Mouse (Mus musculus): ENCODE data around the gene Tapbpl. TPM values are rescaled to one million over a fixed set of nuclear protein-coding genes. Genes with fewer than 3 reads are reported as not detected.

The Tapbpl gene
- polyA plus RNA-seq, 1 experiment, result 6.2 TPM

- Histone ChIP-seq H3K4me3 (replicated peaks; ENCODE audit: control insufficient read depth, low read depth, low read length) (no peak overlapping the region), H3K27ac (ENCODE audit: control insufficient read depth, insufficient read depth, low read depth, low read length, poor library complexity) (no peak overlapping the region), H3K4me1 (ENCODE audit: control insufficient read depth, insufficient read depth, low read length) (peaks cover 5% of the 10 kb centered on the region)
- 42% methylated on average over 5 of the region's 5 CpGs for WGBS
- TF ChIP-seq POLR2A (IDR thresholded peaks at IDR 0.05; ENCODE audit: borderline replicate concordance, control insufficient read depth, low read depth, low read length) (no peak), CTCF (IDR thresholded peaks at IDR 0.05; ENCODE audit: control insufficient read depth, insufficient read depth, low read length) (no peak)
Measured at GRCm38 (mm10) chr6:125234520-125234828, 2.8 kb upstream of the Tapbpl start.

- peaks cover 5% of the 10 kb centered on the region for H3K4me1 ChIP-seq (ENCODE audit: control insufficient read depth, insufficient read depth, low read length)
- TF ChIP-seq POLR2A (IDR thresholded peaks at IDR 0.05; ENCODE audit: borderline replicate concordance, control insufficient read depth, low read depth, low read length) (no peak), CTCF (IDR thresholded peaks at IDR 0.05; ENCODE audit: control insufficient read depth, insufficient read depth, low read length) (no peak)
- no peak overlapping the region for H3K27ac ChIP-seq (ENCODE audit: control insufficient read depth, insufficient read depth, low read depth, low read length, poor library complexity)
Measured at GRCm38 (mm10) chr6:125233816-125234519, 2.3 kb upstream of the Tapbpl start.

GRCm38 (mm10) chr6:125232516-125232915 is 856 bp upstream of the Tapbpl start:
- no peak overlapping the region for H3K27ac ChIP-seq (ENCODE audit: control insufficient read depth, insufficient read depth, low read depth, low read length, poor library complexity)
- H3K4me3 ChIP-seq (replicated peaks; ENCODE audit: control insufficient read depth, low read depth, low read length), result no peak overlapping the region
- 31% methylated on average over 6 of the region's 6 CpGs for WGBS
- H3K4me1 ChIP-seq (ENCODE audit: control insufficient read depth, insufficient read depth, low read length), result peaks cover 3% of the 10 kb centered on the region
- no peak for TF ChIP-seq POLR2A (IDR thresholded peaks at IDR 0.05; ENCODE audit: borderline replicate concordance, control insufficient read depth, low read depth, low read length)
- no peak for TF ChIP-seq CTCF (IDR thresholded peaks at IDR 0.05; ENCODE audit: control insufficient read depth, insufficient read depth, low read length)

More at GRCm38 (mm10) chr6:125233816-125234519, 2.3 kb upstream of the Tapbpl start:
- H3K4me3 ChIP-seq (replicated peaks; ENCODE audit: control insufficient read depth, low read depth, low read length), result no peak overlapping the region
- WGBS, result 44% methylated on average over 7 of the region's 7 CpGs

GRCm38 (mm10) chr6:125232045-125232437 is 381 bp upstream of the Tapbpl start:
- Histone ChIP-seq H3K27ac (ENCODE audit: control insufficient read depth, insufficient read depth, low read depth, low read length, poor library complexity) (peak overlapping the region; percentile 94), H3K4me3 (replicated peaks; ENCODE audit: control insufficient read depth, low read depth, low read length) (peak overlapping the region; percentile 85), H3K4me1 (ENCODE audit: control insufficient read depth, insufficient read depth, low read length) (peaks cover 2% of the 10 kb centered on the region)
- WGBS, result 22% methylated on average over 4 of the region's 4 CpGs
- TF ChIP-seq POLR2A (IDR thresholded peaks at IDR 0.05; ENCODE audit: borderline replicate concordance, control insufficient read depth, low read depth, low read length) (no peak), CTCF (IDR thresholded peaks at IDR 0.05; ENCODE audit: control insufficient read depth, insufficient read depth, low read length) (no peak)

GRCm38 (mm10) chr6:125230571-125230970 is 1.1 kb downstream of the Tapbpl start:
- Histone ChIP-seq H3K4me1 (ENCODE audit: control insufficient read depth, insufficient read depth, low read length) (peaks cover 2% of the 10 kb centered on the region), H3K27ac (ENCODE audit: control insufficient read depth, insufficient read depth, low read depth, low read length, poor library complexity) (0 out of 2 replicates have a peak overlapping the region, but pooled peaks have one; percentile 15), H3K4me3 (replicated peaks; ENCODE audit: control insufficient read depth, low read depth, low read length) (no peak overlapping the region)
- TF ChIP-seq CTCF (IDR thresholded peaks at IDR 0.05; ENCODE audit: control insufficient read depth, insufficient read depth, low read length), result no peak
- TF ChIP-seq POLR2A (IDR thresholded peaks at IDR 0.05; ENCODE audit: borderline replicate concordance, control insufficient read depth, low read depth, low read length), result no peak
- 67% methylated on average over 9 of the region's 9 CpGs for WGBS

GRCm38 (mm10) chr6:125225518-125226115 is 6.0 kb downstream of the Tapbpl start:
- TF ChIP-seq POLR2A (IDR thresholded peaks at IDR 0.05; ENCODE audit: borderline replicate concordance, control insufficient read depth, low read depth, low read length) (no peak), CTCF (IDR thresholded peaks at IDR 0.05; ENCODE audit: control insufficient read depth, insufficient read depth, low read length) (peak; percentile 62)
- peaks cover 4% of the 10 kb centered on the region for H3K4me1 ChIP-seq (ENCODE audit: control insufficient read depth, insufficient read depth, low read length)
- H3K27ac ChIP-seq (ENCODE audit: control insufficient read depth, insufficient read depth, low read depth, low read length, poor library complexity), result no peak overlapping the region
- H3K4me3 ChIP-seq (replicated peaks; ENCODE audit: control insufficient read depth, low read depth, low read length), result no peak overlapping the region
- 85% methylated on average over 5 of the region's 5 CpGs for WGBS

GRCm38 (mm10) chr6:125222577-125222976 is 9.1 kb downstream of the Tapbpl start:
- peaks cover 5% of the 10 kb centered on the region for H3K4me1 ChIP-seq (ENCODE audit: control insufficient read depth, insufficient read depth, low read length)
- peak overlapping the region; percentile 61; the same call in 1 of the 2 replicates for H3K27ac ChIP-seq (ENCODE audit: control insufficient read depth, insufficient read depth, low read depth, low read length, poor library complexity)
- TF ChIP-seq POLR2A (IDR thresholded peaks at IDR 0.05; ENCODE audit: borderline replicate concordance, control insufficient read depth, low read depth, low read length) (no peak), CTCF (IDR thresholded peaks at IDR 0.05; ENCODE audit: control insufficient read depth, insufficient read depth, low read length) (no peak)
- no peak overlapping the region for H3K4me3 ChIP-seq (replicated peaks; ENCODE audit: control insufficient read depth, low read depth, low read length)
- WGBS, result 47% methylated on average over 3 of the region's 3 CpGs

- no peak for TF ChIP-seq POLR2A (IDR thresholded peaks at IDR 0.05; ENCODE audit: borderline replicate concordance, control insufficient read depth, low read depth, low read length)
- TF ChIP-seq CTCF (IDR thresholded peaks at IDR 0.05; ENCODE audit: control insufficient read depth, insufficient read depth, low read length), result no peak
- H3K4me1 ChIP-seq (ENCODE audit: control insufficient read depth, insufficient read depth, low read length), result peaks cover 5% of the 10 kb centered on the region
- WGBS, result 28% methylated on average over 2 of the region's 2 CpGs
- no peak overlapping the region for H3K4me3 ChIP-seq (replicated peaks; ENCODE audit: control insufficient read depth, low read depth, low read length)
- H3K27ac ChIP-seq (ENCODE audit: control insufficient read depth, insufficient read depth, low read depth, low read length, poor library complexity), result peak overlapping the region; percentile 72; the same call in 1 of the 2 replicates
Measured at GRCm38 (mm10) chr6:125222146-125222545, 9.5 kb downstream of the Tapbpl start.
